Mouse (Mus musculus) right cerebral cortex, adult 18-20 months (tissue): ENCODE data around the gene Vmn1r149.
"Not testable (repeated sequence)": the region's sequence is repeated elsewhere in the genome, so short reads cannot be mapped to it uniquely, and the experiment has no call there.

Experiments
- DNase-seq: peaks from one replicate; pipeline ENCODE4 v3.0.0; 2022; ENCODE audit warnings: mixed read lengths

Vmn1r149 gene

DNA sequence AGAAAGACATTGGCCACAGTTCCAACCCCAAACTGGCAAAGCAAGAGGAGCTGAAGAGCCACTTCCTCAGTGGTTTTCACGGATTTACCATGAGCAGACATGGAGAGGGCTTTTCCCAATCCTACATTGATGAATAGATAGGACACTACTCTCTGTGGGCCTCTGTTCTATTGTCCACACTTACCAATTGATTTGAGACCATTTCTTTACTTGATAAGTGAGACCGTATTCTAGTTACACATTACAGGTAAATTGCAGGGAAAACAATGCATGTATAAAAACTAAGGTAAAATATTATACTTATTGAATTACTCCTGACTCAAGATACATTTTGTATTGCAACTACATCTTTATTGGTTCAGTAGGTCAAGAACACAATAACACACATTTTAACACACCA, at the start of gene Vmn1r149:
TSS of gene Vmn1r149 (minus strand) at position 101 of the 400 bp plus-strand sequence.
- DNase-seq, result not testable (repeated sequence)

DNA sequence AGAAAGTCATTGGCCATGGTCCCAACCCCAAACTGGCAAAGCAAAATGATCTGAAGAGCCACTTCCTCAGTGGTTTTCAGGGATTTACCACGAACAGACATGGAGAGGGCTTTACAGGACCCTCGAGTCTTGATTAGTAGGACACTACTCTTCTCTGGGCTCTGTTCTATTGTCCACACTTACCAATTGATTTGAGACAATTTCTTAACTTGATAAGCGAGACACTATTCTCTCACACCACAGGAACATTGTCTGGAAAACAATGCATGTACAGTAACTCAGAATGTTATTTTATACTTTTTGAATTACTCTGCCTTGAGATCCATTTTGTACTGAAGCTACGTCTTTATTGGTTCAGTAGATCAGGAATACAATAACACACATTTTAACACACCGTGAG, 25.9 kb upstream of the Vmn1r149 start, which contains the start of gene Gm10665:
TSS of gene Gm10665 (minus strand) at position 101 of the 400 bp plus-strand sequence.
- not testable (repeated sequence) for DNase-seq

GRCm38 (mm10) chr7:22413283-22413682, 24.7 kb downstream of the Vmn1r149 start, which contains the start of gene Vmn1r148:
Gene Vmn1r148 (plus strand): TSS chr7:22413583.
- not testable (repeated sequence) for DNase-seq
